Mouse (Mus musculus) frontal cortex, postnatal 25 days (tissue): ENCODE data around the gene Fgf7.

Source experiments
- DNase-seq, 2 experiments: peaks; one replicate each; pipeline ENCODE4 v3.0.0; 2022; ENCODE audit warnings: low spot score in 2 of 2

Fgf7 gene

GRCm38 (mm10) chr2:126061037-126061773, 26.7 kb downstream of the Fgf7 start:
- DNase-seq: no peak

- DNase-seq: no peak
Measured at GRCm38 (mm10) chr2:126062876-126063275, 28.4 kb downstream of the Fgf7 start.

- DNase-seq: no peak
Measured at GRCm38 (mm10) chr2:126064814-126065213, 30.4 kb downstream of the Fgf7 start.

GRCm38 (mm10) chr2:126065303-126065856, 30.9 kb downstream of the Fgf7 start:
- DNase-seq: no peak

GRCm38 (mm10) chr2:126069740-126070139, 35.3 kb downstream of the Fgf7 start:
- DNase-seq: no peak

GRCm38 (mm10) chr2:126073744-126074143, 39.3 kb downstream of the Fgf7 start:
- no peak for DNase-seq

- DNase-seq: no peak
Measured at GRCm38 (mm10) chr2:126076506-126076905, 42.0 kb downstream of the Fgf7 start.

- DNase-seq: no peak
Measured at GRCm38 (mm10) chr2:126079086-126079485, 44.6 kb downstream of the Fgf7 start.

- DNase-seq: no peak
Measured at GRCm38 (mm10) chr2:126084326-126084725, 49.9 kb downstream of the Fgf7 start.

- DNase-seq: no peak
Measured at GRCm38 (mm10) chr2:126086187-126086586, 51.7 kb downstream of the Fgf7 start.

- DNase-seq: no peak
Measured at GRCm38 (mm10) chr2:126090432-126090831, 56.0 kb downstream of the Fgf7 start.

GRCm38 (mm10) chr2:126094616-126095015, 60.2 kb downstream of the Fgf7 start:
- DNase-seq: no peak
